Mouse (Mus musculus) adipocyte (in vitro differentiated cells): ENCODE measurements around the gene Smpd3.

Experiments
- DNase-seq: peaks from one replicate; pipeline ENCODE4 v3.0.0-alpha.2; 2016; ENCODE audit warnings: low spot score

Smpd3 gene

DNA sequence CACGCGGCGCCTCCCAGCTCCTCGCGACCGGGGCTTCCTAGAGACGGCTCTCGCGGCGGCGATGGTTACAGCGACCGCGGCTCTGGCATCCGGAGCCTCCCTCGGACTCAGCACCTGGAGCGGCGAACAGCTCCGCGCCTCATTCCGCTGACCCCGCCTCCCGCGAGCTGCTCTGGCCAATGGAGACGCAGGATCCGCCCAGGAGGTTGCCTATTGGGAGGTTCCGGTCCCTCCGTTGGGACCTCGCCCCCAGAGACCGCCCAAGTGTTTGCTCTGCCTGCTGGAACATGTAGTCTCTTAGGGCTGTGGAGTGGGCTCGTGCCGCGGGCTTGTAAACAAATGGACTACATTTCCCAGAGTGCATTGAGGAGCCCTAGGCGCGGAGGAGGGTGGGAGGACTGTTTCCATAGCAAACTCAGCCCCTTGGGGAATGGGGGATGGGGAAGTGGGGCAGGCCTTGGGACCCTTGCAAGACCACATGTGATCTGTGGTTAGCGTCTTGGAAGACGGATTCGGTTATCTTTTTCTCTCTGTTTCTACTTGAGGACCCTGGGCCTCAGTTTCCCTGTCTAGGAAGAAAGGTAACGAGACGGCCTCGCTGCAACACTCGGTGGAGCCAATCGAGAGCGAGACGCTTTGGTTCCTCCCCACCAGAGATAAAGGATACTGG lies at the start of gene Smpd3:
Smpd3 (minus strand) TSS at position 137 of the 670 bp plus-strand sequence.
- peak; percentile 93 for DNase-seq

DNA sequence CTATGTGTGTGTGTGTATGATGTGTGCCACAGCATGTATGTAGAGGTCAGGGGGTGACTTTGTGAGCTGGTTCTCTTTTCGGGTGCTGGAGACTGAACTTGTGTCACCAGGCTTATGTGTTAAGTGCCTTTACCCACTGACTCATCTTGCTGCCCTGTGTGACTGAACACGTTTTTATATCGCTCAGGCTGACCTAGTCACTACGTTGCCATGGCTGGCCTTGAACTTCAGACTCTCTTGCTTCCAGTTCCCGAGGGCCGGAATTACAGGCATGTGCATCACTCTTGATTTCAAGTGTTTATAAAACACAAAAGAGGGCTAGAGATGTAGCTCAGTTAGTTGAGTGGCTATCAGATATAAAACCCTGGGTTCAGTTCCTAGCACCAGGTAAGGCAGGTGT lies 43.2 kb upstream of the Smpd3 start:
- no peak for DNase-seq

GRCm38 (mm10) chr8:106379357-106379756 lies 41.6 kb upstream of the Smpd3 start:
- DNase-seq: no peak

DNA sequence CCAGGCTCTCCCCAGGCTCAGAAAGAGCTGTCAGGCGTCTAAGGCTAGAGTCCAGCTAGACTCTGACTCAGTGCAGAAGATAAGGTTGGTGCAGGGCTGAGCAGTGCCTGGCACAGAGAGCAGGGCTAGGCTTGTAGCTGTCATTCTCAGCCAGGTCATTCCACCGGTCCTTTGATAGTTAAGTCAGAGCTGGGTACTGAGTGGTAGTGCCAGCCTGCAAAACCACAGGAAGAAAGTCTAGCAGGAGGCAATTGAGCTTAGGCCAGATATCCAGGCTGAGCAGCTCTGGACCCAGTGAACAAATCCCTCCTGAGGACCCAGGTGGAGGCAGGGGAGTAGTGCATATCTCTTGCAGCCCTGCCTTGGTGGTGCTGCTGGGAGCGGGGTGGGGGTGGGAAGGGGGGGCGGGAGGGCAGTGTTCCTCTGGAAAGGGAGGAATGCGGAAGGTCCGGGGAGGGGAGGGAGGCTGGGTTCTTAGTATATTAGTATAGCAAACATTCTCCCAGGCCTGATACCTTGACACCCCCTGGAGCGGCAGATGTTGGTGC lies 40.8 kb upstream of the Smpd3 start:
- DNase-seq: no peak

DNA sequence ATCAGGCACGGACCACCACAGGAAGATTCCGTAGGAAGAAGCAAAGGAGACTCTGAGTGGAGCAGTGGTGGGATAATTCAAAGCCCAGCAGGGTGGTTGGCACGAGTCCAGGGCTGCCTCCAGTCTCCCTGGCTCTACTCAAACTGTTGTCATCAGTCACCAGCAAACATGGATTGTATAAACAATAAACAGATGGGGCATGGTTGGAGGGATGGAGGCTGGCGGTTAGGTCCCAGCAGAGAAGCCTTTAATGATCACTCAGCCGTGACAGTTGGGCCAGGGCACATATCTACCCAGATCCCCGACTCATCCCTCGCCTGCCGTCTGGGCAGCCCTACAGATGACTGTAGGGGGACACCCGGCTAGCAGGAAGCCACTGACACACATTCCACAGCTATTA lies 39.1 kb upstream of the Smpd3 start:
- no peak for DNase-seq

GRCm38 (mm10) chr8:106375957-106376356 lies 38.2 kb upstream of the Smpd3 start:
- no peak for DNase-seq

- no peak for DNase-seq
Measured at GRCm38 (mm10) chr8:106369069-106369468, 31.3 kb upstream of the Smpd3 start.

DNA sequence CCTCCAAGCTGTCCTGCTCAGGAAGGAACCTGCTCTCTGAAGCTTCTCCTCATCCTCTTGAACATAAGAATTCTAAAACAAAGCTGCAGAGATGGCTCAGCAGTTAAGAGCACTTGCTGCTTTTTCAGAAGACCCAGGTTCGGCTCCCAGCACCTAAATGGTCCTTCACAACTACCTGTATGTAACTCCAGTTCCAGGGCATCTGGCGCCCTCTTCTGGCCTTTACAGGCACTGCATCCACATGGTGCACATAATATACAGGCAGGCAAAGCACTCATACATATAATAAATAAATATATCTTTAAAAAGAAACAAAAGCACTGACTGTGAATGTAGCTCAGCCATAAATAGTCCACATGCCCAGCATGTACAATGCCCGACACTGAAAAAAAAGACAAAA lies 30.7 kb upstream of the Smpd3 start:
- DNase-seq: no peak

DNA sequence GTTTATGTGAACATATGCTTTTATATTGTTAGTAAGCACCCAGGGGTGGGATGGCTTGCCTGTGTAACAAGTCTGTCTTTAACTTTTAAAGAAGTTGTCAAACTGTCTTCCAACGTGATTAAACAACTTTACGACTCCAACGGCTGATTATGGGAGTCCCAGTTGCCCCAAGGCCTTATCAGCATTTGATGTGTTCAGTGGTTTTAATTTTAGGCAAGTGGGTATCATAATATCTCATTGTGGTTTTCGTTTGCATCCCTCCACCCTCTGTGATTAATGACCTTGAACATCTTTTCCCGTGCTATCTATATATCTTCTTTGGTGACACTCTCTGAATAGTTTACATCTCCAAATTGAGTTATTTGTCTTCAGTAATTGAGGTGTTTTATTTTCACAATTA lies 27.0 kb upstream of the Smpd3 start:
- DNase-seq: no peak

- no peak for DNase-seq
Measured at GRCm38 (mm10) chr8:106364278-106364677, 26.5 kb upstream of the Smpd3 start.

- DNase-seq: no peak
Measured at GRCm38 (mm10) chr8:106363321-106363720, 25.5 kb upstream of the Smpd3 start.

- no peak for DNase-seq
Measured at GRCm38 (mm10) chr8:106359650-106360338, 22.0 kb upstream of the Smpd3 start.

DNA sequence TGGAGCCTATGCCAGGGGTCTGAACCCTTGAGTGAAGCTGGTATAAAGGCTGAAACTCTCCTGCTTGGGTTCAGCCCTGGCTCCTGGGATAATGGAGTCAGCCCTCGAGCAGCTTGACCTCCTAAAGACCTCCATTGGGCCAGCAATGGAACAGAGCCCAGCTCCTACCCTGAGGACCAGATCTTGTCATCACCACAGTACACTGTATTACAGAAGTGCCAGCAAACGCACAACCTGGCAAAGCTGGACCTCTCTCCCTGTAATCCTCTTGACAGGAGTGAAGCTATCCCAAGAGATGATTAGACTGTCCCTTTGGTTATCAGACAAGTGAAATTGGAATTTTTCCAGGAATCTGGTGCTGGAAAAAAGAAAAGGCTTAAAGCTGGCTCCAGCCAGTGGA lies 13.3 kb upstream of the Smpd3 start:
- no peak for DNase-seq

DNA sequence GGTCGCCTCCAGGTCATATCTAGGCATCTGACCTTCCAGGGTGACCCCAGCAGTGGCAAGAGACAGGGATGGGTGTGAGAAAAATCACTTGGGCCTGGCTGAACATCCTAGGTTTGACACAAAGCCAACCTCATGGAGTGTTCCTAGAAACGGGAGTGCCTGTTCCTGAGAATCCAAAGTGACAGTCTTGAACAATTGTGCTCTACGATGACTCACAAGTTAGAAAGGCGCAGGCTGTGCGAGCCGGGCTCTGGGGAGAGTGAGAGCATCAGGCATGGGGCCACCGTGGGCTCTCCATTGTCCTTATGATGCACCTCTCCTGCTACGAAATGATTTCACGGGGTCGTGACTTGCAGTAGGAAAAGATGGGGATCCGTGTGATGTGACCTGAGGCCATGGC lies 11.6 kb upstream of the Smpd3 start:
- DNase-seq: peak; percentile 7

GRCm38 (mm10) chr8:106346123-106346522 lies 8.3 kb upstream of the Smpd3 start:
- DNase-seq: peak; percentile 21

GRCm38 (mm10) chr8:106343471-106343870 lies 5.7 kb upstream of the Smpd3 start:
- DNase-seq: no peak

DNA sequence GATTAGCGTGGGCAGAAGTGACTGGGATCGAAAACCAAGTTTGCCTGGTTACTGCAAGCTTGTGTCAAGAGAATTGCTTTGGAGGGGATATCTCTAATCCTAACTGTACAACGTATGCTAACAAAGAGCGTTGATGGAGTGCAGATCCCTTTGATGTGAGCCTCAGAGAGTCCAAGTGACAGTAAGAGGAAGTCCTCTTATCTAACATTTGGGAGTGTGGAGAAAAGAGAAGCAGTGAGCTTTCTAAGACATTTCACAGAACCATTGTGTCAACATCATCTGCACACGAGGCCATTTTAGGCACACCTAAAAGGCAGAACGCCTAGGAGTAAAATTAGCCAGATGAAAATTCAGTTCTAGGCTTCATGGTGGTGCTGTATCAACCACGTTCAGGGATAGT lies 5.0 kb upstream of the Smpd3 start:
- no peak for DNase-seq

DNA sequence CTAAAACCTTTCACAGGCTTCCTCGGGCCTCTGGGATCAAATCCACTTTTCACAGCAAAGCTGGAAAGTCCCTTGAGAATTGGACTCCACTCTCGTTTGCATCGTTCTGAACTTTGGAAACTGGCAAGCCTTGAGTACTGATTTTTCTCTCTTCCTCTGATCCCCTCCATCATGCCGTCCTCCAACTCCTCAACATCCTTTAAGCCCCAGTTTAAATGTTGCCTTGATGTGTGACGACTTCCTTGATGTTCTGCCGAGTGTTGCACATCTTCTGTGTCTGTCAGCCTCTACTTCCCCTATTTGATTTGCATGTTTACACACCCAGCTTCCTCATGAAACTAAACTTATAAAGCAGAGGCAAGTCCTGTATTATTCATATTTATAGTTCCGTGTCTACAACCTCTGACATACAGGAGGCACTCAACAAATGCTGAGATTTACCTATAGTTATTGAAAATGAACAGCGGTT lies 987 bp upstream of the Smpd3 start:
- no peak for DNase-seq

- no peak for DNase-seq
Measured at GRCm38 (mm10) chr8:106336561-106336960, 1.2 kb downstream of the Smpd3 start.

GRCm38 (mm10) chr8:106336031-106336430 lies 1.8 kb downstream of the Smpd3 start:
- DNase-seq: no peak

DNA sequence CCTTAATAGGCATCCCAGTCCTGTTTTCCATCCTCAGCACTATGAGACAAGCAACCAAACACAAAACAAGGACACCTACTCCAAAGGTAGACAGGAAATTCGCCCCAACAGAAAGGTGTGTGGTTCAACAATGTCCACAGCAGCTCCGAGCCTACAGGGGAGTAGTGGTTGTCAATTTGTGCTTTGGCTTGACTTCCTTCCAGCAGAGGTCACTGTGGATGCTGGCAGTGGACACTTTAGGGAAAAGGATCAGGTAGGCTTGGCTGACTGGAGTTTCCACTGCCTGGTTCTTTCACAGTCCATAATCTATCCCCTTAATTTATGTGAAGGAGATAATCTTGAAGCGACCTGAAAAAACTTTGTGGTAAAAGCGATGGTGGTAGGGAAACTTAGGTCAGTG lies 2.6 kb downstream of the Smpd3 start:
- peak; percentile 7 for DNase-seq

DNA sequence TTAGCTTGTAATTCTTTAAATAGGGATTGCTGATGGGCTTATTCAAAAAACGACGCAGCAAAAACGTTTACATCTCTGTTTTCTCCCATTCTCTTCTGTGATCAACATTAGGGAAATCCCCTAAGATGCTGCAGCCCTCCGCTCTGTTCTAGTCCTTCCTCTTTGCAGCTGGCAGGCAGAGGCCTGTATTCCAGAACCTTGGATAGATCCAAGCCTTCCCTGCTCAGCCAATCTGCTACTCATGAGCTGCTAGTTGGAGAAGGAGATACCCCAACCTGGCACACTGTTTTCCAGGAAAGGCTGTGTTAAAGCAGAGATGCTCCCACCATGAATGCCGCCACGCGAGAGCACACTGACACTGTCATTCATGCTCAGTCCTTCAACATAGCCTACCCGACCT lies 4.4 kb downstream of the Smpd3 start:
- peak; percentile 10 for DNase-seq

DNA sequence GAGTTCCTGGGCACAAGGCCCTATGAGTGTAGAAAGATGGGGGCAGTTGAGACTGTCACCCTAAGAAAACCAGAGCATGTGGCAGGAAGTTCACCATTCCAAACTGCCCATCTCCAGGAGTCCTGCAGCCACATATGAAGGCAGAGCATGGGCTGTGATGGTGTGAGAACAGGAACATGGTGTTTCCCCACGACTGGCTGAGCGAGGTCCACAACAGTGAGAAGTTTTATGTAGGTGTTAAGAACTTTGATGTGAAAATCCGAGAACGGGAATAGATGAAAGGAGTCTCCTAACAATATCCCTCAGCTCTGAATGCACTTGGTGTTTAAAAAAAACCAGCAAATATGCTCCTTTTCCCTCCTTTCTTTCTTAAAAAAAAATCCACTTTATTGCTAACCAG lies 5.3 kb downstream of the Smpd3 start:
- DNase-seq: no peak

DNA sequence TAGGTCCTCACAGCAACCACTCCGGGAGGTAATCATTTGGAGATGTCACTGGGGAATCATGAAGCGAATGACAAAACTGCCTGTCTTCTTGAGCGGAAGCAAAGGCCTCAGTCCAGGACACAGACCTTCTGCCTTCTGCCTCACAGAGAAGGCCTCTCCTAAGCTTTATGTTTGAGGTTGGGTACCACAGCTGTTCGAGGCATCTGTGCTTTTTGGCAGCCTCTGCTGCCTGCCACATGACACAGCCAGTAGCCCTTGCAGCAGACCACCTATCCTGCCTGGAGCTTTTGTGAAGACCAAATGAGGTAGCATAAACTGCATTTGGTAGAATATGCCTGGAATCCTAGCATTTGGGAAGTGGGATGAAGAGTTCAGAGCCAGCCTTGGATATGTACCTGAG lies 11.2 kb downstream of the Smpd3 start:
- DNase-seq: no peak
